Mouse (Mus musculus) kidney, adult 2 months (tissue): ENCODE results near the gene Gadd45b.

Experiments
- CTCF ChIP-seq: fragments of 200-500 bp; conservative IDR thresholded peaks from 2 replicates; pipeline ENCODE4 v1.5.1; 2011; ENCODE audit warnings: low read depth, mild to moderate bottlenecking, control low read depth, low read length, moderate library complexity, mixed read lengths; ENCODE audit not compliant: insufficient read depth, insufficient read length
- POLR2A ChIP-seq: fragments of 200-500 bp; IDR thresholded peaks from one replicate; pipeline ENCODE4 v1.6.1; 2011; ENCODE audit warnings: low read depth, low read length, control low read depth

- TF ChIP-seq CTCF (no peak), POLR2A (no peak)
Observed at GRCm38 (mm10) chr10:80954843-80955242, 25.0 kb downstream of the Gadd45b start.
